Mouse (Mus musculus): ENCODE data around the gene Tmc1.

The Tmc1 gene

GRCm38 (mm10) chr19:20799460-20799859 is 154.5 kb downstream of the Tmc1 start:
- DNase-seq (ENCODE audit: low spot score in 2 of 2) = no peak

- no peak for DNase-seq (ENCODE audit: low spot score in 2 of 2)
Measured at GRCm38 (mm10) chr19:20797558-20798101, 156.4 kb downstream of the Tmc1 start.

GRCm38 (mm10) chr19:20796001-20796400 is 158.0 kb downstream of the Tmc1 start:
- DNase-seq (ENCODE audit: low spot score in 2 of 2) = no peak

- DNase-seq (ENCODE audit: low spot score in 2 of 2) = no peak
Measured at GRCm38 (mm10) chr19:20794999-20795398, 159.0 kb downstream of the Tmc1 start.

- no peak for DNase-seq (ENCODE audit: low spot score in 2 of 2)
Measured at GRCm38 (mm10) chr19:20792811-20793210, 161.2 kb downstream of the Tmc1 start.

GRCm38 (mm10) chr19:20787289-20787688 is 166.7 kb downstream of the Tmc1 start:
- no peak for DNase-seq (ENCODE audit: low spot score in 2 of 2)

GRCm38 (mm10) chr19:20775681-20776080 is 178.3 kb downstream of the Tmc1 start:
- DNase-seq (ENCODE audit: low spot score in 2 of 2) = no peak

- DNase-seq (ENCODE audit: low spot score in 2 of 2) = no peak
Measured at GRCm38 (mm10) chr19:20773941-20774340, 180.1 kb downstream of the Tmc1 start.

- DNase-seq (ENCODE audit: low spot score in 2 of 2) = no peak
Measured at GRCm38 (mm10) chr19:20764214-20764613, 189.8 kb downstream of the Tmc1 start.

GRCm38 (mm10) chr19:20761675-20762426 is 192.2 kb downstream of the Tmc1 start:
- DNase-seq (ENCODE audit: low spot score in 2 of 2) = no peak

- DNase-seq (ENCODE audit: low spot score in 2 of 2) = no peak
Measured at GRCm38 (mm10) chr19:20761119-20761518, 192.9 kb downstream of the Tmc1 start.

GRCm38 (mm10) chr19:20744630-20745029 is 209.4 kb downstream of the Tmc1 start:
- DNase-seq (ENCODE audit: low spot score in 2 of 2) = no peak

Measured in urinary bladder, adult 18-20 months (tissue).